Mouse (Mus musculus) urinary bladder, adult 18-20 months (tissue): Measurements from ENCODE around the gene Gm28230.

ENCODE experiments used
- DNase-seq, 2 experiments: peaks; one replicate each; pipeline ENCODE4 v3.0.0; 2022; ENCODE audit warnings: low spot score in 2 of 2, mixed read lengths in 2 of 2

The Gm28230 gene

DNA sequence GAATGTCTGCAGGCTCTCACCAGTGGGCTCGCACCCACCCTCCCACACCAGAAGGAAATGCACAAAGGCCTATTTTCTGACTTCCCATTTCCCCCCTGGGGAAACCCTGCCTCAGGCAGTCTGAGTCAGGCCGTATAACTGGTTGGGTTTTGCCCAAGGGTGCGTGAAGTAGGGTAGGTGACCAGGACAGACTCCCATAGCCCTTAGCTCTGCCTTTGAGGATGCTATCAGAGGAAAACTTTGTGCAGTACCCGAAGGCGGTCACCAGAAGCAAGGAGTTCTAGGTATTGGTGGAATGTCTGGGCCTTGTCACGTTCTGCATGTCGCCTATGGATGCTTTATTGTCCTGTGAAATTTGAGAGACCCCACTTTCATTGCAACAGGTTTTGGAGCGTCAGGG is 3.6 kb upstream of the Gm28230 start:
- DNase-seq, result no peak

GRCm38 (mm10) chr2:74724244-74725015 is 2.1 kb upstream of the Gm28230 start:
- DNase-seq, result no peak

- DNase-seq, result no peak
Observed at GRCm38 (mm10) chr2:74725171-74725570, 1.4 kb upstream of the Gm28230 start.

DNA sequence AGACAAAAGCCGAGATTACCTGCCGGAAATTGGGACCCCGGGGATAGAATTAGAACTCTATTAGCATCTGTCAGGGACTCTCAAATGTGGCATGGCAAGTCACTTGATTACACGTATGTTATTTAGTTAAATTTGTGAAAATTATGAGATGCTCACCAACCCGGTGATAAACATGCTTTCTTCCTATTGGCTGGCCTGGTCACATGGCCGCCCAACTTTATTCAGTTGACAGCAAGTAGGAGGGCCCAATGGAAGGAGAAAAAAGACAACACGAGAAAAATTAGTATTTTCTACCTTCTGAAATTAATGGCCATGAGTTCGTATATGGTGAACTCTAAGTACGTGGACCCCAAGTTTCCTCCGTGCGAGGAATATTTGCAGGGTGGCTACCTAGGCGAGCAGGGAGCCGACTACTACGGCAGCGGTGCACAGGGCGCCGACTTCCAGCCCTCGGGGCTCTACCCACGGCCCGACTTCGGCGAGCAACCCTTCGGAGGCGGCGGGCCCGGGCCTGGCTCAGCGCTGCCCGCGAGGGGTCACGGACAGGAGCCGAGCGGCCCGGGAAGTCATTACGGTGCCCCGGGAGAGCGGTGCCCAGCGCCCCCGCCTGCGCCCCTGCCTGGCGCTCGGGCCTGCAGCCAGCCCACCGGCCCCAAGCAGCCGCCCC is 578 bp downstream of the Gm28230 start:
- DNase-seq, result no peak

- no peak for DNase-seq
Observed at GRCm38 (mm10) chr2:74727640-74728302, 1.2 kb downstream of the Gm28230 start.

DNA sequence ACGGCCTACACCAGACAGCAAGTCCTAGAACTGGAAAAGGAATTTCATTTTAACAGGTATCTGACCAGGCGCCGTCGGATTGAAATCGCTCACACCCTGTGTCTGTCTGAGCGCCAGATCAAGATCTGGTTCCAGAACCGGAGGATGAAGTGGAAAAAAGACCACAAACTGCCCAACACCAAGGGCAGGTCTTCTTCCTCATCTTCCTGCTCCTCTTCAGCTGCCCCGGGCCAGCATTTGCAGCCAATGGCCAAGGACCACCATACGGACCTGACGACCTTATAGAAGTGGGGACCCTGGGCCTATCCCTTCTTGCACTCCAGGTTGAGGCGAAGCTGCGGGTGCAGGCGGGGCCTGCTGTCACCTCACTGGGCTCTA is 1.8 kb downstream of the Gm28230 start:
- no peak for DNase-seq

DNA sequence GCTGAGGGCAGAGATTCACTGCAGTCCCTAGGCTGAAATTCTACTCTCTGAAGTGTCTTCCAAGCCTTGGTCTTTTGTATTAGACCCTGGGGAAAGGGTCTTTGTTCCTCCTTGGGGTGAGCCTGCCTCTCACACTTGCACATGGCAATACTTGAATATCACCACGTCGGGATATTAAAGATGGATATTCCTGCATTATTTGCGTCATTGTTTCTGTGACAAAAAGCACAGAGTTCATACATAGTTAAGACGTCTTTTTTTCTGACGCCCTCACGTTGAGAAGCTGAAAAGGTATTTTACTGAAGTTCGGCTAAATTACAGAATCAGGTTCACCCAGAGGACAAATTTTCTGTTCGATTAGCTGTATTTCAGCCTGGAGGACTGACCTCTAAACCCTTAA is 3.8 kb downstream of the Gm28230 start:
- DNase-seq, result no peak

DNA sequence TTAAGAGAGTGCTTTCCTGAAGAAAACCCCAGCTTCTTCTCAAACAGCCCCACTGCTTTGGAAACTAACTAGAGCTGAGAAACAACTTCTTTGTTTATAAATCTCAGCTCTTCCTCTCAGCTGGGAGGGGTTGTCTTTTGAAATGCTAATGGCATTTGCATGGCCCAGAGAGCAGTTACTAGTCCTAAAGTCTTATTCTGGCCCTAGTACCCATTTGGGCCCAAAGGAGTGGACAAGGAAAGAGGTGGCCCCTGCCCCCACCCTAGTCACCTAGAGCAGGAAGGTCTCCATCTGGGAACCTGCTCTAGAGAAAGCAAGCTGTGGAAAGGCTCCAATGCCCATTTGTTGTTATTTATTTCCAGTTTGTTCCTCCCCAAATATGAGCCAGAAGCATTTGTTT is 4.5 kb downstream of the Gm28230 start:
- DNase-seq, result no peak

GRCm38 (mm10) chr2:74731799-74732512 is 5.4 kb downstream of the Gm28230 start:
- DNase-seq, result no peak

- DNase-seq, result no peak
Observed at GRCm38 (mm10) chr2:74732513-74733316, 6.2 kb downstream of the Gm28230 start.

DNA sequence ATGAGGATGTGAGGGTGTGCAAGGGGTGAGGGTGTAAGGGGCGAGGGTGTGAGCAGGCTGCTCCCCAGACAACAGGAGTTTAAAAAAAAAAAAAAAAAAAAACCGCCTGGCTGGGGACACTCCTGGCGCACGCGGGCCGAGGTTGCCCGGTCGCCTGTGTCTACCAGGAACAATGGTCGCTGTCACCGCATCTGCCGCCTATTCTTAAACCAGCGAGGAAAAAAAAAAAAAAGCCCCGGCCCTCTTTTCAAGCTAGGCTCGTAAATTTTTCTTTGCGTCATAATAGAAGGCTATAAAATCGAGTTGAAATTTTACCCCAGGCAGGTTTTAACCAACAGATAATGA is 6.8 kb downstream of the Gm28230 start:
- no peak for DNase-seq

DNA sequence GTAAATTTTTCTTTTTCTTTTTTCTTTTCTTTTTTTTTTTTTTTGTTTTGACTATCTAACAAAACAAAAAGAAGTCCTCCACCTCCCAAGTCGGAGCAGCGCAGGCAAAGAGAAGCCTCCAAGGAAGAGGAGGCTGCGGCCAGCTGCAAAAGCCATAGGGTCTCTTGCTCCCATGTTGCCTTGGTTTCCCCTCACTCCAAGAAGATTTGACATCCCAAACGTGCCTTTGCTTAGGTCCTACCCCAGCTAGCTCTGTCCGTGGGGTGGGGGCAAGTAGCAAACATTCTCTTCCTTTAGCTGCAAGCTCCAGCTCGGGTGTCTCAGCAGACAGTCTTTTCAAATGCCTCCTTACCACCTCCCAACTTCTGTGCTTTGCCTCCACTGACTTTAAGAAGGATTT is 7.2 kb downstream of the Gm28230 start:
- no peak for DNase-seq

- no peak for DNase-seq
Observed at GRCm38 (mm10) chr2:74734451-74734850, 7.9 kb downstream of the Gm28230 start.

DNA sequence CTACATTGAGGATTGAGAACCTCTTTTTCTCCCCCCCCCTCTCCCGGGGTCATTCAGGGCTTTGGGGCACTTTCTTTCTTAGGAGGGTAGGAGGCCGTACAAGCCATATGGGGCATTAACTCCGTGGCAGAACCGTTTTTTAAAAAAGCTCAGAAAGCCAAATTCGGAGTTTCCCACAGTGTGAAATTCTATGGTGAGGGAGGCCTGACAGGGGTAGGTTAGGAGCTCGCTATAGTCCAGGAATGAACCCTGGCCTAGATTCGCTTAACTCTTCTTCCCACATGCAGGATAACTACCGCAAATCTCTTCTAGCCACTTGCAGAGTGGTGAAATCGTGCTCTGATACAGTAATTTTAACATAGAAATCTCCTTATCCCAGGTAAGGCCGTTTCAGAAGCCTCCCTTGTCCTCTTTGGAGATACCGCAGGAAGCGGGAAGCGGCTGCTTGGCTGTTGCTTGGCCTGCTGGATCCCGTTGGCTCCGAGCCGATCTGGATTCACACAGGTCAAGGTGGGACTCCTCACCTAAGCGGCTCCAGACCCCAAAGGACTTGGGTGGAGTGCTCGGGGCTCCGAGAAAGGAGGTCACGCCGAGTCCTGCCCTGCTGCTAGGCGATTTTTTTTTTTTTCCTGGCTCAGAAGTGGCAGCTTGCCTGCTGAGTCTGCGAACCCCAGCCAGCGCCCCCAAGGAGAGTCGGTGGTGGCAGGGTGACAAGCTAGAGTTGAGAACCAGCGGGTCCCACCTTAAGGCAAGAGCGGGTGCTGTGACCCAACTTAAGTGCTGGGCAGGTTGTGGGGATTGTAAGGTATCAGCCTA is 8.7 kb downstream of the Gm28230 start:
- no peak for DNase-seq

DNA sequence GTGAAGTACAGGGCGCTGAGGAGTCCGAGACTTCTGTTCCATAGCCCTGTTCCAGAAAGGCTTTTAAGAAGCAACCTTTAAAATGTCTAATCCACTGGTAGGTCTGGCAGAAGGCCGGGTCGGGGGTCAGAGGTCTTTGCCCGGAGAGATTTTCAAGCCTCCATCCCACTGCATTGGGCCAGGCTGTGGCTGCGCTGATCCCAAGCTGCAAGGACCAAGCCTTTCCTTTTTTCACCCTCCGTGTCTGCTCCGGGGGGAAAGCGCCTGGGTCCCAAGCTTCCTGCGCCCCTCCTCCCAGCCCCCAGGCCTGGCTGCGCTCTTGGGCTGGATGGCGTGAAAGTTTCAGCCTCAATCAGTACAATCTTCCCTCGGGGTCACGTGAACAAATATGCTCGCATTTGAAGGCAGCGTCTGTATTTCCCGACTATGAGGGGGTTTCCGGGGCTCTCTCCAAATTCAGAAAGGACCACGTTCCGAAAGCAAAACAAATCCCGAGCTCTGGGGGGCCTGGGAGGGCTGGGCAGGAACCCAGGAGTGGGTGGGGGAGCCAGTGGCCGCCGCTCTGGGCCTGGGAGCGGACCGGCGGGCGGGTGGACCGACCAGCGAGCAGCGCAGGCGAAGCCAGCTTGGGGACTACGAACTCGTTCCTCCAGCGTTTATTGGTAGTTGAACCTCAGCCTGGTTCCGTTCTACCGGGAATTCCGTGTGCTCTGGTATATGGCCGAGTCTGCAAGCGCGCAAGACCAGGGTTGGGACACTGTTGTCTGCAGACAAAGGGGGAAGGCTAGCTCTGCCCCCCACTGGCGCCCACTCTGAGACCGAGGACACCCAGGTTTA is 9.5 kb downstream of the Gm28230 start:
- DNase-seq, result no peak

GRCm38 (mm10) chr2:74736688-74737577 is 10.4 kb downstream of the Gm28230 start:
- DNase-seq, result no peak

- no peak for DNase-seq
Observed at GRCm38 (mm10) chr2:74737578-74738070, 11.1 kb downstream of the Gm28230 start.

- no peak for DNase-seq
Observed at GRCm38 (mm10) chr2:74738623-74739475, 12.3 kb downstream of the Gm28230 start.
